Mouse (Mus musculus): ENCODE results near the gene Itgbl1. TPM values are rescaled to one million over a fixed set of nuclear protein-coding genes. Genes with fewer than 3 reads are reported as not detected.
A peak's percentile ranks its signal among the peaks of the same experiment; 100 is the strongest.

The Itgbl1 gene
- polyA plus RNA-seq, 1 experiment from 2014 or later, result 3.1 TPM

DNA sequence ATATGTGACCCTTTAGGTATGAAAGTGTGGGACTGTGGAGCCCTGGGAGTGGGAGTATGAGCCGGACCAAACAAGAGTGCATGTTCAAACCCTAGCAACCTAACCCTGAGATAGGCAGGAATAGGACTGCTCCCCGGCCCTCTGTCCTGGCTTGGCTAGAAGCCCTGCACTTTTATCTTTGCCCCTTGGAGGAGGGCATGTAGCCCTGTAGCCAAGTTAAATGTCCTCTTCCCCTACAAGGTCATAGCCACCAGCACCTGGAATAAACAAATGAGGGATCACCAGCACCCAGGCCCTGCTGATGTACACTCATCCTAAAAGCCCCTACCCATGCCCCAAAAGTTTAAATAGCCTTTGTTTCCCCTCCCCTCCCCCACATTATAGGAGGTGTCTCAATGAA, 18.3 kb downstream of the Itgbl1 start:
- DNase-seq (ENCODE audit: low spot score), result no peak
- Histone ChIP-seq H3K36me3 (ENCODE audit: control insufficient read depth, insufficient read depth, low read length) (no peaks in the 10 kb centered on the region), H3K4me1 (ENCODE audit: control insufficient read depth, insufficient read depth, low read length) (no peaks in the 10 kb centered on the region), H3K4me3 (ENCODE audit: low read depth, low read length) (no peak overlapping the region), H3K27ac (ENCODE audit: low read depth, low read length) (no peak overlapping the region), H3K9ac (ENCODE audit: low read length) (no peak overlapping the region), H3K27me3 (replicated peaks; ENCODE audit: control insufficient read depth, insufficient read depth, low read length) (no peaks in the 10 kb centered on the region), H3K9me3 (replicated peaks; ENCODE audit: control insufficient read depth, low read length) (no peaks in the 10 kb centered on the region), H3K4me2 (ENCODE audit: low read length) (no peak overlapping the region)
- ATAC-seq, result no peak
- WGBS, result 76% methylated on average over 2 of the region's 2 CpGs

DNA sequence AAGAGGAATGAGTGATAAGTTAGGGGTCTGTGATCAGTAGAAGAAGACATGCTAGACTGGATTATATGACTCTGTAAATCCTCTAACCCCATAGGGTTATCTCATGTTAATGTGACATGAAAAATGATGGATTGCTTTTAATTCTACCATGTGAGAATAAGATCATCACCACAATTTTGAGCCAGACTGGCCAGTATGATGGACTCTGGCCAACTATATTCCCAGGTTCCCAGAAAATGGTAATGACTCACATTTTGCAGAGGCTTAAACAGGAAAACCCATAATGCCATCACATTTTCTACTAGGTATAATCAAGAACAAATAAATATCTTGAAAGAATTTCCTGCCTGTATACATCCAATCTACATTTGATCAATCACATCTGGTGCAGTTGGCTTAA, 55.0 kb downstream of the Itgbl1 start:
- no peak overlapping the region for H3K4me2 ChIP-seq (ENCODE audit: low read length)
- no peaks in the 10 kb centered on the region for H3K4me1 ChIP-seq (ENCODE audit: control insufficient read depth, insufficient read depth, low read length)
- ATAC-seq (no peak), DNase-seq (ENCODE audit: low spot score) (no peak)
- H3K9ac ChIP-seq (ENCODE audit: low read length), result no peak overlapping the region
- no peaks in the 10 kb centered on the region for H3K36me3 ChIP-seq (ENCODE audit: control insufficient read depth, insufficient read depth, low read length)
- no peak overlapping the region for H3K27ac ChIP-seq (ENCODE audit: low read depth, low read length)
- H3K4me3 ChIP-seq (ENCODE audit: low read depth, low read length), result no peak overlapping the region
- H3K9me3 ChIP-seq (replicated peaks; ENCODE audit: control insufficient read depth, low read length), result no peaks in the 10 kb centered on the region
- no peaks in the 10 kb centered on the region for H3K27me3 ChIP-seq (replicated peaks; ENCODE audit: control insufficient read depth, insufficient read depth, low read length)

DNA sequence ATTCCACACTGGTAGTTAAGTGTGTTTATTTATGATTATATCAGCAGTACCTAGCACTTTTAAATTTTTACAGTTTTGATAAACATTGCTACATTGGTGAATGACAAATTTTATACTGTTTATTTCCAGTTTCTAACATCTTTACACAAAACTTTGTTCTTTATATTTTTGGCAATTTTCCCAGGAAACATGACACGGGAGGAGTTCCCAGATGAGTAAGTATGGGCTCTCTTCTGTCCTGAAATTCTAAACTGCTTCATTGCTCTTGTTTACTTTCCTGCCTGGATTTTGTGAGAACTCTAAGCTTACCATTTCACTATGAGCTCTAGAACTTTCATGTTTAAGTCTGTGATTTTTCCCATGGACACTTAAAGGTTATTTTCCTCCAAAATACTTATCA, 82.3 kb downstream of the Itgbl1 start:
- H3K4me2 ChIP-seq (ENCODE audit: low read length), result no peak overlapping the region
- DNase-seq (ENCODE audit: low spot score) (no peak), ATAC-seq (no peak)
- H3K4me1 ChIP-seq (ENCODE audit: control insufficient read depth, insufficient read depth, low read length), result no peaks in the 10 kb centered on the region
- H3K36me3 ChIP-seq (ENCODE audit: control insufficient read depth, insufficient read depth, low read length), result no peaks in the 10 kb centered on the region
- H3K4me3 ChIP-seq (ENCODE audit: low read depth, low read length), result no peak overlapping the region
- H3K9ac ChIP-seq (ENCODE audit: low read length), result no peak overlapping the region
- 72% methylated on average over 1 of the region's 1 CpGs for WGBS
- H3K27me3 ChIP-seq (replicated peaks; ENCODE audit: control insufficient read depth, insufficient read depth, low read length), result no peaks in the 10 kb centered on the region
- no peak overlapping the region for H3K27ac ChIP-seq (ENCODE audit: low read depth, low read length)
- no peaks in the 10 kb centered on the region for H3K9me3 ChIP-seq (replicated peaks; ENCODE audit: control insufficient read depth, low read length)

DNA sequence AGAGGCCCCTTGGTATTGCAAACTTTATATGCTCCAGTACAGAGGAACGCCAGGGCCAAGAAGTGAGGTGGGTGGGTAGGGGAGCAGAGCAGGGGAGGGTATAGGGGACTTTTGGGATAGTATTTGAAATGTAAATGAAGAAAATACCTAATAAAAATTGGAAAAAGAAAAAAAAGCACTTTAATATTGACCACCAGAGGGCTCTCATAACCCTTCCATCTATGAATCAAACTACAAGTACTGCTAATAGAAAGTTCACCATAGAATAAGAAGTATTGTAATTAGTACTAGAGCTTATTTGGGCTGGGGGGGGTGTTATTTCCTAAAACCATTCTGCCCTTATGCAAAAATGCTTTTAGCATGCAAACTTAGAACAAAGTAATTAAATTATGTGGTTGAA, 91.2 kb downstream of the Itgbl1 start:
- Histone ChIP-seq H3K36me3 (ENCODE audit: control insufficient read depth, insufficient read depth, low read length) (no peaks in the 10 kb centered on the region), H3K9me3 (replicated peaks; ENCODE audit: control insufficient read depth, low read length) (no peaks in the 10 kb centered on the region), H3K4me3 (ENCODE audit: low read depth, low read length) (no peak overlapping the region), H3K27me3 (replicated peaks; ENCODE audit: control insufficient read depth, insufficient read depth, low read length) (no peaks in the 10 kb centered on the region), H3K4me1 (ENCODE audit: control insufficient read depth, insufficient read depth, low read length) (no peaks in the 10 kb centered on the region), H3K4me2 (ENCODE audit: low read length) (no peak overlapping the region), H3K27ac (ENCODE audit: low read depth, low read length) (no peak overlapping the region), H3K9ac (ENCODE audit: low read length) (no peak overlapping the region)
- no peak for ATAC-seq
- 69% methylated on average over 1 of the region's 1 CpGs for WGBS
- DNase-seq (ENCODE audit: low spot score), result peak; percentile 34

- H3K27me3 ChIP-seq (replicated peaks; ENCODE audit: control insufficient read depth, insufficient read depth, low read length), result no peaks in the 10 kb centered on the region
- H3K4me1 ChIP-seq (ENCODE audit: control insufficient read depth, insufficient read depth, low read length), result no peaks in the 10 kb centered on the region
- ATAC-seq, result no peak
- H3K27ac ChIP-seq (ENCODE audit: low read depth, low read length), result no peak overlapping the region
- no peak for DNase-seq (ENCODE audit: low spot score)
- H3K4me3 ChIP-seq (ENCODE audit: low read depth, low read length), result no peak overlapping the region
- H3K9me3 ChIP-seq (replicated peaks; ENCODE audit: control insufficient read depth, low read length), result no peaks in the 10 kb centered on the region
- WGBS, result 65% methylated on average over 1 of the region's 1 CpGs
- no peak overlapping the region for H3K4me2 ChIP-seq (ENCODE audit: low read length)
- no peak overlapping the region for H3K9ac ChIP-seq (ENCODE audit: low read length)
- no peaks in the 10 kb centered on the region for H3K36me3 ChIP-seq (ENCODE audit: control insufficient read depth, insufficient read depth, low read length)
These were observed 99.8 kb downstream of the Itgbl1 start for GRCm38 (mm10) chr14:123759534-123759933.

DNA sequence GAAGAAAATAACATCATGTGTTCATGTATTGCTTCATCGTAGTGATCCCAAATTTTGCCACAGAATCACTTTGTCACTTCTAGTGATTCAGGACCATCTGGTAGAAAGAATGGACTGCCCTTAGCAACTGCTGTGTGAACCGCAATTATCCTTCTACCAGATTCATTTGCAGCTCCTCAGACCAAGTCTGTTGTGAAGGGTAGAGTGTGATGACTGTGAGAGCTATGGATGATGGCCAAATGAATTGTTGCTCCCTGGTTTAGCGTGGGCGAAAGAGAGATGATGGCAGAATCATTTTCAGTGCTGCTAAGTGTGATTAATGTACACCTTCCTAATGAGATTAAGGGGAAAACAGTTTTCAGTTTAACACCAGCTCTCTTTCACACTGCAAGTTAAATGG, 100.3 kb downstream of the Itgbl1 start:
- no peak overlapping the region for H3K27ac ChIP-seq (ENCODE audit: low read depth, low read length)
- peak; percentile 57; the same call in 1 of the 2 replicates for ATAC-seq
- H3K36me3 ChIP-seq (ENCODE audit: control insufficient read depth, insufficient read depth, low read length), result no peaks in the 10 kb centered on the region
- no peak overlapping the region for H3K4me2 ChIP-seq (ENCODE audit: low read length)
- no peaks in the 10 kb centered on the region for H3K27me3 ChIP-seq (replicated peaks; ENCODE audit: control insufficient read depth, insufficient read depth, low read length)
- peak; percentile 50 for DNase-seq (ENCODE audit: low spot score)
- H3K4me3 ChIP-seq (ENCODE audit: low read depth, low read length), result no peak overlapping the region
- no peaks in the 10 kb centered on the region for H3K4me1 ChIP-seq (ENCODE audit: control insufficient read depth, insufficient read depth, low read length)
- H3K9ac ChIP-seq (ENCODE audit: low read length), result no peak overlapping the region
- 68% methylated on average over 4 of the region's 4 CpGs for WGBS
- H3K9me3 ChIP-seq (replicated peaks; ENCODE audit: control insufficient read depth, low read length), result no peaks in the 10 kb centered on the region

- DNase-seq (ENCODE audit: low spot score), result no peak
- H3K36me3 ChIP-seq (ENCODE audit: control insufficient read depth, insufficient read depth, low read length), result no peaks in the 10 kb centered on the region
- no peaks in the 10 kb centered on the region for H3K4me1 ChIP-seq (ENCODE audit: control insufficient read depth, insufficient read depth, low read length)
- no peaks in the 10 kb centered on the region for H3K9me3 ChIP-seq (replicated peaks; ENCODE audit: control insufficient read depth, low read length)
- no peaks in the 10 kb centered on the region for H3K27me3 ChIP-seq (replicated peaks; ENCODE audit: control insufficient read depth, insufficient read depth, low read length)
- H3K9ac ChIP-seq (ENCODE audit: low read length), result no peak overlapping the region
- no peak overlapping the region for H3K4me2 ChIP-seq (ENCODE audit: low read length)
- ATAC-seq, result no peak
- no peak overlapping the region for H3K27ac ChIP-seq (ENCODE audit: low read depth, low read length)
- H3K4me3 ChIP-seq (ENCODE audit: low read depth, low read length), result no peak overlapping the region
These were observed 142.0 kb downstream of the Itgbl1 start for GRCm38 (mm10) chr14:123801744-123802143.

GRCm38 (mm10) chr14:123837662-123838061, 177.9 kb downstream of the Itgbl1 start:
- peak; percentile 38 for DNase-seq (ENCODE audit: low spot score)
- Histone ChIP-seq H3K4me2 (ENCODE audit: low read length) (no peak overlapping the region), H3K36me3 (ENCODE audit: control insufficient read depth, insufficient read depth, low read length) (no peaks in the 10 kb centered on the region), H3K27ac (ENCODE audit: low read depth, low read length) (no peak overlapping the region), H3K4me1 (ENCODE audit: control insufficient read depth, insufficient read depth, low read length) (no peaks in the 10 kb centered on the region), H3K9ac (ENCODE audit: low read length) (no peak overlapping the region), H3K4me3 (ENCODE audit: low read depth, low read length) (no peak overlapping the region), H3K27me3 (replicated peaks; ENCODE audit: control insufficient read depth, insufficient read depth, low read length) (no peaks in the 10 kb centered on the region), H3K9me3 (replicated peaks; ENCODE audit: control insufficient read depth, low read length) (no peaks in the 10 kb centered on the region)
- ATAC-seq, result peak; percentile 60; the same call in 1 of the 2 replicates
- WGBS, result 81% methylated on average over 5 of the region's 5 CpGs

DNA sequence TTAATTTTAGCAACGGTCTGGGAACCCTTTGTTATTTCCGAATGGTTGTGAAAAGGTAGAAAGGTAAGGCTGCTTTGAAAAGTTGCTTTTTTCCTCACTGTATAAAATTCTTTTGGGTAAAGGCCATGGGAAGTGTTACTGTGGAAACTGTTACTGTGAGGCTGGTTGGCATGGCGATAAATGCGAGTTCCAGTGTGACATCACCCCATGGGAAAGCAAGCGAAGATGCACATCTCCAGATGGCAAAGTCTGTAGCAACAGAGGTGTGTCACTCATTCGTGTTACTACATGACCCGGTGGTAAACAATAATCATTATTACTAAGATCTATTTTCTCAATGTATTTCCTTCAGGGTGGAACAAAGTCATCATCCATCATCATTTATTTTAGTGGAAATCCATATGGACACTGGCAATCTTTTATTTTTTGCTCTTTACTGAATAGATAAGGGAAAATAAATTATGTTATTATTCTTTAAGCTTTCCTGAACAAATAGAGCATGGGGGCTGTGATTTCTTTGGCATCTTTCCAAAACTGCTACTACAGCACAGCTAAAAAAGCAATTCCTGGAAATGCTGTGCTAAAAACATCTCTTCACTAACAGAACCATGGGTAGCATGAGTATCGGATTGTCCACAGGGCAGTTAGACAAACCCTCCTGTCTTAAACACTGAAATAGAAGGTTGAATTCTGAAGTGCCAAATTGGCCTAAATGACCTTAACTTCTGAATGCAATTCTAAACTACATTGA, 184.1 kb downstream of the Itgbl1 start:
- DNase-seq (ENCODE audit: low spot score), result peak; percentile 60
- H3K4me1 ChIP-seq (ENCODE audit: control insufficient read depth, insufficient read depth, low read length), result 0 out of 2 replicates have a peak, but pooled peaks cover 6% of the 10 kb centered on the region
- no peaks in the 10 kb centered on the region for H3K27me3 ChIP-seq (replicated peaks; ENCODE audit: control insufficient read depth, insufficient read depth, low read length)
- ATAC-seq, result peak; percentile 85
- no peak overlapping the region for H3K27ac ChIP-seq (ENCODE audit: low read depth, low read length)
- H3K9me3 ChIP-seq (replicated peaks; ENCODE audit: control insufficient read depth, low read length), result no peaks in the 10 kb centered on the region
- no peak overlapping the region for H3K9ac ChIP-seq (ENCODE audit: low read length)
- WGBS, result 57% methylated on average over 8 of the region's 8 CpGs
- H3K4me3 ChIP-seq (ENCODE audit: low read depth, low read length), result no peak overlapping the region
- no peaks in the 10 kb centered on the region for H3K36me3 ChIP-seq (ENCODE audit: control insufficient read depth, insufficient read depth, low read length)
- no peak overlapping the region for H3K4me2 ChIP-seq (ENCODE audit: low read length)

All from forebrain, embryonic 14.5 days (tissue).